ENCODE assay signal across 26 mouse cellular contexts in genomic region chr1:98281771-98282149, GRCm38 (mm10).
DNase-seq lines count a peak whose midpoint lies in the region; ATAC-seq lines count a peak whose summit lies in the region.
"Had no signal": no experiment of that assay in that cellular context is flagged by ENCODE, and none has a peak within 500 bp of the region (broad histone marks: within the 10 kb centered on the region; RNA-seq: fewer than 3 reads in every experiment).

No protein-coding gene starts in this region.

- WGBS in hindbrain, embryonic 13.5 days = 77% methylated on average over 2 of the region's 2 CpGs
- 81% methylated on average over 2 of the region's 2 CpGs for WGBS in hindbrain, embryonic 11.5 days
- 59% methylated on average over 2 of the region's 2 CpGs for WGBS in midbrain, embryonic 13.5 days
- WGBS in midbrain, embryonic 10.5 days = 78% methylated on average over 2 of the region's 2 CpGs
- WGBS in midbrain, embryonic 14.5 days = 45% methylated on average over 2 of the region's 2 CpGs

- no peaks in the 10 kb centered on the region for H3K36me3 ChIP-seq in hindbrain, embryonic 13.5 days
- no peaks in the 10 kb centered on the region for H3K36me3 ChIP-seq in hindbrain, embryonic 11.5 days (ENCODE audit: control insufficient read depth, insufficient read depth, low read length)
- H3K36me3 ChIP-seq in midbrain, embryonic 13.5 days = no peaks in the 10 kb centered on the region
- H3K36me3 ChIP-seq in midbrain, embryonic 10.5 days = no peaks in the 10 kb centered on the region
- no peaks in the 10 kb centered on the region for H3K36me3 ChIP-seq in midbrain, embryonic 14.5 days (ENCODE audit: control insufficient read depth, insufficient read depth, low read length)
- H3K36me3 ChIP-seq: heart, embryonic 10.5 days; heart, embryonic 15.5 days; liver, embryonic 13.5 days had no signal

- no peak overlapping the region for H3K9ac ChIP-seq in hindbrain, embryonic 13.5 days
- H3K9ac ChIP-seq in hindbrain, embryonic 11.5 days (ENCODE audit: low read depth, low read length) = no peak overlapping the region
- no peak overlapping the region for H3K9ac ChIP-seq in midbrain, embryonic 13.5 days (replicated peaks)
- no peak overlapping the region for H3K9ac ChIP-seq in midbrain, embryonic 14.5 days (replicated peaks; ENCODE audit: low read length)
- H3K9ac ChIP-seq: heart, embryonic 15.5 days; liver, embryonic 13.5 days had no signal

- peaks cover 9% of the 10 kb centered on the region; the same call in 1 of the 2 replicates for H3K4me1 ChIP-seq in hindbrain, embryonic 13.5 days (replicated peaks)
- H3K4me1 ChIP-seq in hindbrain, embryonic 11.5 days (replicated peaks; ENCODE audit: control insufficient read depth, insufficient read depth, low read length) = no peaks in the 10 kb centered on the region
- peaks cover 14% of the 10 kb centered on the region for H3K4me1 ChIP-seq in midbrain, embryonic 13.5 days (replicated peaks)
- H3K4me1 ChIP-seq in midbrain, embryonic 10.5 days = no peaks in the 10 kb centered on the region; the same call in 1 of the 2 replicates
- peaks cover 13% of the 10 kb centered on the region; the same call in 1 of the 2 replicates for H3K4me1 ChIP-seq in midbrain, embryonic 14.5 days (ENCODE audit: control insufficient read depth, insufficient read depth, low read length)
- H3K4me1 ChIP-seq: liver, embryonic 13.5 days; megakaryocyte, embryonic 14.5 days had no signal

- peak overlapping the region; percentile 49; the same call in 1 of the 2 replicates for H3K27ac ChIP-seq in hindbrain, embryonic 13.5 days
- H3K27ac ChIP-seq in hindbrain, embryonic 11.5 days (ENCODE audit: low read depth, low read length) = no peak overlapping the region
- H3K27ac ChIP-seq in midbrain, embryonic 13.5 days = peak overlapping the region; percentile 78
- no peak overlapping the region for H3K27ac ChIP-seq in midbrain, embryonic 10.5 days (replicated peaks)
- H3K27ac ChIP-seq in midbrain, embryonic 14.5 days (replicated peaks; ENCODE audit: low read depth, low read length) = peak overlapping the region; percentile 70
- H3K27ac ChIP-seq: heart, embryonic 10.5 days; liver, embryonic 13.5 days had no signal

- no peaks in the 10 kb centered on the region for H3K27me3 ChIP-seq in hindbrain, embryonic 13.5 days
- no peaks in the 10 kb centered on the region for H3K27me3 ChIP-seq in hindbrain, embryonic 11.5 days (ENCODE audit: control insufficient read depth, insufficient read depth, low read length)
- H3K27me3 ChIP-seq in midbrain, embryonic 13.5 days = no peaks in the 10 kb centered on the region
- no peaks in the 10 kb centered on the region for H3K27me3 ChIP-seq in midbrain, embryonic 10.5 days (ENCODE audit: low read depth, poor library complexity, severe bottlenecking)
- no peaks in the 10 kb centered on the region for H3K27me3 ChIP-seq in midbrain, embryonic 14.5 days (ENCODE audit: control insufficient read depth, insufficient read depth, low read length)
- H3K27me3 ChIP-seq: heart, embryonic 15.5 days; liver, embryonic 13.5 days; megakaryocyte, embryonic 14.5 days had no signal

- ATAC-seq in hindbrain, embryonic 13.5 days (ENCODE audit: low FRiP score) = no peak
- ATAC-seq in hindbrain, embryonic 11.5 days (ENCODE audit: low FRiP score) = no peak
- no peak for ATAC-seq in midbrain, embryonic 13.5 days
- peak; percentile 63; the same call in 1 of the 2 replicates for ATAC-seq in midbrain, embryonic 14.5 days (ENCODE audit: low FRiP score, low TSS enrichment)
- ATAC-seq: intestine, postnatal 0 days; lung, postnatal 0 days; Patski had no signal

- no peak for DNase-seq in hindbrain, embryonic 11.5 days (ENCODE audit: low spot score)
- no peak for DNase-seq in midbrain, embryonic 10.5 days (ENCODE audit: low spot score)
- DNase-seq in midbrain, embryonic 14.5 days = no peak
- no peak for DNase-seq in ovary, postnatal 14 days (ENCODE audit: low spot score)
- no peak for DNase-seq in T-cell, adult 2 months (ENCODE audit: low spot score)
- DNase-seq: adrenal gland, postnatal 25 days; cerebellum, adult 2 months; cerebellum, postnatal 14 days; gastrocnemius, postnatal 25 days; heart, adult 11 months; kidney, adult 9 months; kidney, postnatal 10 days; layer of hippocampus, postnatal 36 days; left cerebral cortex, postnatal 4 days; liver, embryonic 13.5 days; lung, adult 18-20 months; lung, postnatal 4 days had no signal

- no peak overlapping the region for H3K4me3 ChIP-seq in hindbrain, embryonic 13.5 days
- no peak overlapping the region for H3K4me3 ChIP-seq in hindbrain, embryonic 11.5 days (ENCODE audit: low read depth, low read length)
- no peak overlapping the region for H3K4me3 ChIP-seq in midbrain, embryonic 13.5 days (replicated peaks)
- H3K4me3 ChIP-seq in midbrain, embryonic 10.5 days = no peak overlapping the region
- H3K4me3 ChIP-seq in midbrain, embryonic 14.5 days (replicated peaks; ENCODE audit: low read depth, low read length) = no peak overlapping the region
- H3K4me3 ChIP-seq: erythroblast, embryonic 14.5 days; heart, embryonic 10.5 days; heart, embryonic 15.5 days; liver, embryonic 13.5 days; megakaryocyte, embryonic 14.5 days had no signal

- H3K9me3 ChIP-seq in hindbrain, embryonic 13.5 days = no peaks in the 10 kb centered on the region
- no peaks in the 10 kb centered on the region for H3K9me3 ChIP-seq in hindbrain, embryonic 11.5 days (ENCODE audit: control insufficient read depth, low read length)
- H3K9me3 ChIP-seq in midbrain, embryonic 13.5 days = no peaks in the 10 kb centered on the region
- H3K9me3 ChIP-seq in midbrain, embryonic 10.5 days (replicated peaks) = no peaks in the 10 kb centered on the region
- no peaks in the 10 kb centered on the region for H3K9me3 ChIP-seq in midbrain, embryonic 14.5 days (ENCODE audit: control insufficient read depth, low read length)
- H3K9me3 ChIP-seq: heart, embryonic 10.5 days; heart, embryonic 15.5 days; liver, embryonic 13.5 days; megakaryocyte, embryonic 14.5 days had no signal

- no peak overlapping the region for H3K4me2 ChIP-seq in hindbrain, embryonic 13.5 days
- no peak overlapping the region for H3K4me2 ChIP-seq in hindbrain, embryonic 11.5 days (replicated peaks; ENCODE audit: low read depth, low read length)
- no peak overlapping the region for H3K4me2 ChIP-seq in midbrain, embryonic 13.5 days (replicated peaks)
- H3K4me2 ChIP-seq in midbrain, embryonic 14.5 days (ENCODE audit: low read length) = no peak overlapping the region
- H3K4me2 ChIP-seq: heart, embryonic 15.5 days; liver, embryonic 13.5 days had no signal

Comparison
In these comparisons a context has a peak if more than half of its experiments do, and no peak if none do; other contexts are left out.
1. H3K27ac ChIP-seq: peak in hindbrain, embryonic 13.5 days (single experiment), midbrain, embryonic 13.5 days (single experiment) and midbrain, embryonic 14.5 days (single experiment); none in hindbrain, embryonic 11.5 days (single experiment) and midbrain, embryonic 10.5 days (single experiment).